Mouse (Mus musculus): ENCODE data around the gene Gm42674.

DNA sequence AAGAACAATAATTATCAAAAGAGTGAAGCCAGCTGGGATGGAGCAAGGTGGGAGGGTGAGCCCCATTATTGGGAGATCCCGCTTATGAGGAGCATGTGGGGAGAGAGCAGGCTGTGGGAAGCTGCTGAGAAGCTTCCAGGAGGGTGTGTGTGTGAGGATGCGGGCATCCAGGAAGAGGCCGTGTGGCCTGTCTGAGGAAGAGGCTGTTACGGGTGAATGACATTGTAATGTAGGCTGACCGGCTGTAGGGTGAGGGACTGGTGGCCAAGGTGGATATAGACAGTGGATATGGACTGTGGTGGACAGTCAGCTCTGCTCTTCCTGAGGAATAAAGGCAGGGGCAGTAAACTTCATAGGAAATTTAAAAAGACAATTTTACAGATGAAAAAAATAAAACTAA, 23.8 kb downstream of the Gm42674 start:
- no peak for TF ChIP-seq POLR2A (IDR thresholded peaks at IDR 0.05; ENCODE audit: insufficient read depth, low read depth, low read length)
- TF ChIP-seq CTCF (IDR thresholded peaks at IDR 0.05) = no peak
- no peak for TF ChIP-seq EP300 (IDR thresholded peaks at IDR 0.05; ENCODE audit: insufficient read depth, low read depth, low read length)
